Mouse (Mus musculus): ENCODE data around the gene Hrc. TPM values are rescaled to one million over a fixed set of nuclear protein-coding genes. Genes with fewer than 3 reads are reported as not detected.
"Not testable (repeated sequence)": the region's sequence is repeated elsewhere in the genome, so short reads cannot be mapped to it uniquely, and the experiment has no call there.

The Hrc gene
- polyA plus RNA-seq, 1 experiment from 2014 or later, result not detected

DNA sequence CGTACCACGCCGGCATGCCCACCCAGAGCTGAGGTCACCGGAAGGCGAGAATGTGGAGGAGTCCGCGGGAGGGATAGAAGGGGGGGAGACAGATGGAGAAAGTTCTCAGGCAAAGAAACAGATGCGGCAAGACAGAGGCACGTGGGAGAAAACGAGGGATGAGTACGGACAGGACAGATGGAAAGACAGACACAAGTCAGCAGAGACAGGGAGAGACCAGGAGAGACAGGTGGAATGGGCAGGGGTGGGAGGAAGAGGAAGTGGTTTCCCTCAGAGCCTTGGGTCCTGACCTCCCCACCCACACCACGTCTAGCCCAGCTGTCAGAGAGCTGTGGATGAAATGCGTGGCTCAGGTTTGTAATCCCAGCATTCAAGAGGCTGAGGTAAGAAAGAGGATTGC lies 11.8 kb downstream of the Hrc start:
- Histone ChIP-seq H3K36me3 (ENCODE audit: control insufficient read depth, insufficient read depth, low read length) (peaks cover 74% of the 10 kb centered on the region), H3K27me3 (ENCODE audit: control insufficient read depth, insufficient read depth, low read length) (no peaks in the 10 kb centered on the region), H3K27ac (replicated peaks; ENCODE audit: low read depth, low read length) (no peak overlapping the region), H3K9ac (replicated peaks; ENCODE audit: low read length) (no peak overlapping the region), H3K4me3 (replicated peaks; ENCODE audit: low read depth, low read length) (no peak overlapping the region), H3K9me3 (ENCODE audit: control insufficient read depth, low read length) (no peaks in the 10 kb centered on the region), H3K4me1 (ENCODE audit: control insufficient read depth, insufficient read depth, low read length) (no peaks in the 10 kb centered on the region), H3K4me2 (ENCODE audit: low read length) (no peak overlapping the region)
- 85% methylated on average over 13 of the region's 13 CpGs for WGBS
- ATAC-seq (ENCODE audit: low FRiP score, low TSS enrichment), result no peak
- no peak for DNase-seq

DNA sequence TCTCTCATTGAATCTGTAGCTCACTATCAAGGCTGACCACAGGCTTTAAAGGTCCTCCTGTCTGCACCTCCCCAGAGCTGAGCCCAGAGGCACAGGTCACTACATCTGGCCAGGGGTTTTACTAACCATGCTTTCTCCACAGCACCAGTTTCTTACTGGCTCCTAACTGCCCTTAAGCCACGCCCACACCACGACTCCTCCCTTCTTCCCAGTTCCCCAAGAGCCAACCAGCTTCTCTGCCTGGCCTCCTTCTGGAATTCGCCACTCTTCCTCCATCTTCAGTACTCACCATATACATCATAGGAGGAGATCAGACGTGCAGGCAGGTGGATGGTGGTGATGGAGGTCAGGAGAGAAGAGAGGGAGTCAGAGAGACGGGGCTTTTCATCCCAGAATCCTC lies 18.0 kb downstream of the Hrc start:
- WGBS, result 28% methylated on average over 5 of the region's 5 CpGs
- H3K36me3 ChIP-seq (ENCODE audit: control insufficient read depth, insufficient read depth, low read length), result peaks cover 92% of the 10 kb centered on the region

DNA sequence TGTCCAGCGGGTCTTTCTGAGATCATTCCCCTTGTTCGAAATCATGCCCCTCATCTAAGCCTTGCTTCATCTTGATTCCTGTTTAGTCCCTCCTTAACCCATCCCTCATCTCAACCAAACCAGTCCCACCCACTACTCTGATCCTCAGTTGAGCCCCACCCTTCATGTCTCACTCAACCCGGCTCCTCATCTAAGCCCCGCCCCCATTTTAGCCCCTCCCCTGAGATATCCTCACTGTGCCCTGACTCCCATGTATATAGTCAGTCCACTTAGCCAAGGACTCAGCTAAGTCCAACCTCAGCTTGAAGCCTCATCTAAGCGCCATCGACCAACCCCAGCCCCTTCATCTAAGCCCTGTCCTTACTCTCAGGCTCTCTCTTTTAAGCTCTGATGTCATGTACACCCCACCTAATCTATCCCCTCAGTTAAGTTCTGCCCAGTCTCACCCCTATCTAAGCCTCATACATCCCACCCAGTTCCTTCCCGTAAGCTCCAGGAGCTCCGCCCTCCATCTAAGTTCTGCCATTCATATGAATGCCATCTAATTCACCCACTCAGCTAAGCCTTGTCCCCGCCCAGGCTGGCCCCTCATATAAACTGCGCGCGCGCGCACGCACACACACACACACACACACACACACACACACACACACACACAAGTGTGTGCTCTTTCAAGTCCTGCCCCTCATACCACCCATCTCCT lies 20.4 kb downstream of the Hrc start:
- Histone ChIP-seq H3K4me2 (ENCODE audit: low read length) (no peak overlapping the region), H3K4me3 (replicated peaks; ENCODE audit: low read depth, low read length) (no peak overlapping the region), H3K27ac (replicated peaks; ENCODE audit: low read depth, low read length) (no peak overlapping the region), H3K36me3 (ENCODE audit: control insufficient read depth, insufficient read depth, low read length) (peaks cover 81% of the 10 kb centered on the region), H3K27me3 (ENCODE audit: control insufficient read depth, insufficient read depth, low read length) (no peaks in the 10 kb centered on the region), H3K9me3 (ENCODE audit: control insufficient read depth, low read length) (no peaks in the 10 kb centered on the region), H3K4me1 (ENCODE audit: control insufficient read depth, insufficient read depth, low read length) (no peaks in the 10 kb centered on the region), H3K9ac (replicated peaks; ENCODE audit: low read length) (no peak overlapping the region)
- ATAC-seq (ENCODE audit: low FRiP score, low TSS enrichment) (no peak), DNase-seq (no peak)
- 76% methylated on average over 15 of the region's 15 CpGs for WGBS

More for the DNA sequence above, 18.0 kb downstream of the Hrc start:
- Histone ChIP-seq H3K4me2 (ENCODE audit: low read length) (no peak overlapping the region), H3K4me1 (ENCODE audit: control insufficient read depth, insufficient read depth, low read length) (no peaks in the 10 kb centered on the region), H3K9me3 (ENCODE audit: control insufficient read depth, low read length) (no peaks in the 10 kb centered on the region), H3K27ac (replicated peaks; ENCODE audit: low read depth, low read length) (no peak overlapping the region), H3K9ac (replicated peaks; ENCODE audit: low read length) (no peak overlapping the region), H3K27me3 (ENCODE audit: control insufficient read depth, insufficient read depth, low read length) (no peaks in the 10 kb centered on the region), H3K4me3 (replicated peaks; ENCODE audit: low read depth, low read length) (no peak overlapping the region)
- ATAC-seq (ENCODE audit: low FRiP score, low TSS enrichment), result no peak
- DNase-seq, result no peak

DNA sequence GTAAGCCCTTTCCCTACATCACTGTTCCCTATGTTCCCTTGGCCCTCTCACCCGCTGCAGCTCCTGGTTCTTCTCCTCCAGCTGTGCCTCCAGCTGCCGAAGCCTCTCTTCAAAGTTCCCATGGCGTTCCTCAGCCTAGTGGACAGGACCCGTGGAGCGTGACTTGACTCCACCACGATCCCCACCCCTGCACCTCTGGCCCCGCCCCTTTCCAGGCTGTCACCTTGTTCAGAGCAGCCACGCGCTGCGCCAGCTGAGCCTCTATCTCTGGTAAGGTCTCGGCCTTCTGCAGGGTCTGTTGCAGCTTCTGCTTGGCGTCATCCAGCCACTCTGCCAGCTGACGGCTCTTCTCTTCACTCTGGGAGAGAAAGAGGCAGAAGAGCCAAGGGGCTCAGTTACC lies 21.0 kb downstream of the Hrc start:
- H3K9me3 ChIP-seq (ENCODE audit: control insufficient read depth, low read length), result no peaks in the 10 kb centered on the region
- 53% methylated on average over 13 of the region's 13 CpGs for WGBS
- no peak overlapping the region for H3K27ac ChIP-seq (replicated peaks; ENCODE audit: low read depth, low read length)
- no peak overlapping the region for H3K9ac ChIP-seq (replicated peaks; ENCODE audit: low read length)
- H3K4me2 ChIP-seq (ENCODE audit: low read length), result no peak overlapping the region
- 0 out of 2 replicates have a peak, but pooled peaks cover 1% of the 10 kb centered on the region for H3K4me1 ChIP-seq (ENCODE audit: control insufficient read depth, insufficient read depth, low read length)
- peaks cover 75% of the 10 kb centered on the region for H3K36me3 ChIP-seq (ENCODE audit: control insufficient read depth, insufficient read depth, low read length)
- no peak overlapping the region for H3K4me3 ChIP-seq (replicated peaks; ENCODE audit: low read depth, low read length)
- ATAC-seq (ENCODE audit: low FRiP score, low TSS enrichment) (no peak), DNase-seq (no peak)
- H3K27me3 ChIP-seq (ENCODE audit: control insufficient read depth, insufficient read depth, low read length), result no peaks in the 10 kb centered on the region

DNA sequence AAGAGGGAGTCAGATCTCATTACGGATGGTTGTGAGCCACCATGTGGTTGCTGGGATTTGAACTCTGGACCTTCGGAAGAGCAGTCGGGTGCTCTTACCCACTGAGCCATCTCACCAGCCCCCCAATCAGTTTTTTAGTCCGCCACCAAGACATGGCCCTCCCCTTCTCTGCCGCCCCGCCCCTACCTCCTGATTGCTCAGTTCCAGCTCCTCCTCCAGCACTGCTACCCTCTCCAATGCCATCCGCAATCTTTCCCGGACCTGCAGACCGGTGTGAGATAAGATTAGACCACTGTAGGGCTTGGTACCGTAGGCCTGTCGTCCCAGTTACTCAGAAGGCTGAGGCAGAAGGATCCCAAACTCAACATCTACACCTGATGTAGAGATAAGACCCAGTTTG lies 24.0 kb downstream of the Hrc start:
- DNase-seq; ATAC-seq (ENCODE audit: low FRiP score, low TSS enrichment); H3K27me3 ChIP-seq (ENCODE audit: control insufficient read depth, insufficient read depth, low read length); H3K4me2 ChIP-seq (ENCODE audit: low read length); H3K27ac ChIP-seq (replicated peaks; ENCODE audit: low read depth, low read length); H3K9ac ChIP-seq (replicated peaks; ENCODE audit: low read length); H3K4me3 ChIP-seq (replicated peaks; ENCODE audit: low read depth, low read length); H3K9me3 ChIP-seq (ENCODE audit: control insufficient read depth, low read length): not testable (repeated sequence)
- 77% methylated on average over 9 of the region's 11 CpGs for WGBS
- H3K36me3 ChIP-seq (ENCODE audit: control insufficient read depth, insufficient read depth, low read length), result peaks cover 50% of the 10 kb centered on the region
- peaks cover 19% of the 10 kb centered on the region for H3K4me1 ChIP-seq (ENCODE audit: control insufficient read depth, insufficient read depth, low read length)

DNA sequence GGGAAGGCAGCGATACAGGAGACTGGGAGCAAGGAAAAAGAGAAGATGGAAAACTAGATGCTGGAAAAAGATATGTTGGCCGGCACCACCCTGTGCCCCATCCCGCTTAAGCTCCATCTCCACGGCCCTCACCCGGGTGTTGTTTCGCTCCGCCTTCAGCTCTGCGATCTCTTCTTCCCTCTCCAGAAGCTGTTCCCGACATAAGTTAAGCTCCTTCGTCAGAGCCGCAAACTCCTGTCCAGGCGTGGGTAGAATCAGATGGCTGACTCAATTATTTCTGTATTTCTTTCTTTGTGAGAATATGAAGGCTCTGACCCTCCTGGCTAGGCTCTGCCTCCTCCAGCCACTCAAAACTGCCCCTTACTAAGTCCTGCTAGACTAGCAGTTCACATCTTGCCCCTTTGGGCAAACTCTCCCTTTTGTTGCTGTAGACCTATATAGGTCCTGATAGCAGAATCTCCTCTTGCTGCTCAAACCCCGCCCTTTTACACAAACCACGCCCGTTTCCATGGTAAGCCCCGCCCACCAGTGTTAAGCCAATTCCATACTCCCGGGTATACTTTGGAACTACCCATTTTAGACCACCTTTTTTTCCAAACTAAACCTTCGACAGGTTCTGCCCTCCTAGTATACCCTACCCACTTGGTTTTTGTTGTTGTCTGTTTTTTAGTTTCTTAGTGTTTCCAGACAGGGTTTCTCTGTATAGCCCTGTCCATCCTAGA lies 25.5 kb downstream of the Hrc start:
- H3K9me3 ChIP-seq (ENCODE audit: control insufficient read depth, low read length), result no peaks in the 10 kb centered on the region
- 56% methylated on average over 18 of the region's 18 CpGs for WGBS

DNA sequence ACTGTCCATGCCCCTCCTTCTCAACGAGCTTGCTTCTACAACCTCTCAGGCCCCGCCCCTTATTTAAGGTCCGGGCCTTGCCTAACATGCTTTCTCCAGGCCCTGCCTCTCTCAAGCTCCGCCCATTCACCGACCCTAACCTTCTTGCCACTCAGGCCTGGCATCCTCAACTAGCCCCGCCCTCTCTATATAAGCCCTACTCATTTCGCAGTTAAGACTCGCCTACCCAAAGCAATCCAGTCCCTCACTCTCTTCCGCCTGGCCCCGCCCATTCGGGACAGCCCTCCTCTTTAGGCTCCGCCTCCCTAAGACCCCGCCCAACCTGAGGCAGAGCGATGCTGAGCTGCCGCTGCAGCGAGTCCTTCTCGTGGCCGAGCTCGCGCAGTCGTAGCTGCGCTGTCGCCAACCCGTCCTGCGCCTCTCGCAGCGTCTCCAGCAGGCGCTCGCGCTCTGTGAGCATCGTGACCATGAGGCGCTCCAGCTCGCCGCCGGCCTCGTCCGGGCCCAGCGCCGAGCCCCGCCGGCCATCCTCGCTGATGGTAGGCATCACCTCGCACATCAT lies 26.2 kb downstream of the Hrc start:
- Histone ChIP-seq H3K27me3 (ENCODE audit: control insufficient read depth, insufficient read depth, low read length) (no peaks in the 10 kb centered on the region), H3K36me3 (ENCODE audit: control insufficient read depth, insufficient read depth, low read length) (peaks cover 31% of the 10 kb centered on the region), H3K4me1 (ENCODE audit: control insufficient read depth, insufficient read depth, low read length) (peaks cover 33% of the 10 kb centered on the region), H3K9ac (replicated peaks; ENCODE audit: low read length) (peak overlapping the region; percentile 61), H3K27ac (replicated peaks; ENCODE audit: low read depth, low read length) (peak overlapping the region; percentile 77), H3K9me3 (ENCODE audit: control insufficient read depth, low read length) (no peaks in the 10 kb centered on the region), H3K4me3 (replicated peaks; ENCODE audit: low read depth, low read length) (peak overlapping the region; percentile 44), H3K4me2 (ENCODE audit: low read length) (peak overlapping the region; percentile 87)
- peak; percentile 93 for DNase-seq
- peak; percentile 87 for ATAC-seq (ENCODE audit: low FRiP score, low TSS enrichment)
- WGBS, result under 1% methylated on average over 43 of the region's 43 CpGs

More for the DNA sequence above, 25.5 kb downstream of the Hrc start:
- Histone ChIP-seq H3K9ac (replicated peaks; ENCODE audit: low read length) (no peak overlapping the region), H3K27me3 (ENCODE audit: control insufficient read depth, insufficient read depth, low read length) (no peaks in the 10 kb centered on the region), H3K4me1 (ENCODE audit: control insufficient read depth, insufficient read depth, low read length) (peaks cover 29% of the 10 kb centered on the region), H3K27ac (replicated peaks; ENCODE audit: low read depth, low read length) (no peak overlapping the region), H3K4me2 (ENCODE audit: low read length) (peak overlapping the region; percentile 87), H3K4me3 (replicated peaks; ENCODE audit: low read depth, low read length) (no peak overlapping the region; the same call in 1 of the 2 replicates), H3K36me3 (ENCODE audit: control insufficient read depth, insufficient read depth, low read length) (peaks cover 39% of the 10 kb centered on the region)
- ATAC-seq (ENCODE audit: low FRiP score, low TSS enrichment) (peak; percentile 12; the same call in 1 of the 2 replicates), DNase-seq (no peak)

DNA sequence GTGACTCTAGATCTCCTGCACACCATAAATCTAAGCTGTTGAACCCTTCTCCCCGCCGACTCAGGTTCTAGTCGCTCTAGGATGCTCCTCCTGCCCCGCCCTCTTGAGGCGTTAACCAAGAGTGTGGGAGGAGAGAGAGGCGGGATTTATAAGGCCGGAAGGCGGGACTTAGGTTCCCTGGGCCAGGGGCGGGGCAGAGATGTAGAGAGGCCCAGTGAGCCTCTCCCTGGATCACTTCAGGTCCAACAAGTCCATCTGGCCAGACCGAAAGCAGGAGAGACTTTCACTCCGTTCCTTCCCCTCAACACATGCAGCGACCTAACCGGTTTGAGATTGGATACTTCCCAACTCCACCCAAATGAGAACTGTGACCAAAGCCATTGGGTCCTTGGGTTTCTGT lies 27.7 kb downstream of the Hrc start:
- no peaks in the 10 kb centered on the region for H3K27me3 ChIP-seq (ENCODE audit: control insufficient read depth, insufficient read depth, low read length)
- WGBS, result 6% methylated on average over 13 of the region's 13 CpGs
- no peak overlapping the region; the same call in 1 of the 2 replicates for H3K4me3 ChIP-seq (replicated peaks; ENCODE audit: low read depth, low read length)
- H3K4me2 ChIP-seq (ENCODE audit: low read length), result 0 out of 2 replicates have a peak overlapping the region, but pooled peaks have one; percentile 87
- no peak for ATAC-seq (ENCODE audit: low FRiP score, low TSS enrichment)
- H3K9me3 ChIP-seq (ENCODE audit: control insufficient read depth, low read length), result no peaks in the 10 kb centered on the region
- no peak overlapping the region for H3K9ac ChIP-seq (replicated peaks; ENCODE audit: low read length)
- H3K4me1 ChIP-seq (ENCODE audit: control insufficient read depth, insufficient read depth, low read length), result peaks cover 35% of the 10 kb centered on the region
- peak; percentile 61 for DNase-seq
- no peak overlapping the region for H3K27ac ChIP-seq (replicated peaks; ENCODE audit: low read depth, low read length)
- H3K36me3 ChIP-seq (ENCODE audit: control insufficient read depth, insufficient read depth, low read length), result peaks cover 16% of the 10 kb centered on the region
